Mouse (Mus musculus) embryo, embryonic 11.5 days (tissue): ENCODE measurements around the gene Mtx1.
A peak's percentile ranks its signal among the peaks of the same experiment; 100 is the strongest.
"Not testable (repeated sequence)": the region's sequence is repeated elsewhere in the genome, so short reads cannot be mapped to it uniquely, and the experiment has no call there.

ENCODE experiments used
- DNase-seq: peaks from one replicate; pipeline ENCODE4 v3.0.0-alpha.2; 2012; ENCODE audit warnings: low read depth, low spot score

Gene Mtx1

DNA sequence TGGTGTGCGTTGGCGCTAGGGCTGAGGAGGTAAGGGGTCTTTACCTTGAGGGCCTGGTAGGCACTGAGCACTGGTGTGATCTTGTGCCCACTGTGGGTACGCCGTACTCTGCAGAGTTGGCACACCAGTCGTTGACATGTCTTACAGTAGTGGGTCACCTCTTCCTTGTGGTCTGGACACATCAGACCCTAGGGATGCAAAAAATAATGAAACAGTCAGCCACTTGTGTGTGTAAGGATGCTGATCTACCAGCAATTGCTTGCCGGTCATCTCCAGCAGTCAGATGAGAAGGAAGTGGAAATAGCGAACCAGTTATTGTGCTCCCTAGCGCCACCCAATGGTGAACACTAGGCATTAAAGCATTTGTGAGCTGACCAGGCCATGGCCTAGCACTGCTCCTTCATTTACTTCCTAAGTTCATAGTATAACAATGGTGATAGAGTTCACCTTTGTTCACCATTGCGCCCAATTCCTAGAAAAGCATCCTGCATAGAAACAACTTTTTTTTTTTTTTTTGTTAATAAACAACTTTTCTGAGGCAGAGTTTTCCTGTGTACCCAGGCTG lies 15.5 kb upstream of the Mtx1 start:
- no peak for DNase-seq

- no peak for DNase-seq
These were observed 11.6 kb upstream of the Mtx1 start for GRCm38 (mm10) chr3:89238494-89238893.

GRCm38 (mm10) chr3:89237682-89238081 lies 10.8 kb upstream of the Mtx1 start:
- DNase-seq: no peak

- DNase-seq: no peak
These were observed 9.6 kb upstream of the Mtx1 start for GRCm38 (mm10) chr3:89236516-89236915.

- DNase-seq: no peak
These were observed 6.7 kb upstream of the Mtx1 start for GRCm38 (mm10) chr3:89233562-89234110.

- no peak for DNase-seq
These were observed 5.7 kb upstream of the Mtx1 start for GRCm38 (mm10) chr3:89232614-89233013.

DNA sequence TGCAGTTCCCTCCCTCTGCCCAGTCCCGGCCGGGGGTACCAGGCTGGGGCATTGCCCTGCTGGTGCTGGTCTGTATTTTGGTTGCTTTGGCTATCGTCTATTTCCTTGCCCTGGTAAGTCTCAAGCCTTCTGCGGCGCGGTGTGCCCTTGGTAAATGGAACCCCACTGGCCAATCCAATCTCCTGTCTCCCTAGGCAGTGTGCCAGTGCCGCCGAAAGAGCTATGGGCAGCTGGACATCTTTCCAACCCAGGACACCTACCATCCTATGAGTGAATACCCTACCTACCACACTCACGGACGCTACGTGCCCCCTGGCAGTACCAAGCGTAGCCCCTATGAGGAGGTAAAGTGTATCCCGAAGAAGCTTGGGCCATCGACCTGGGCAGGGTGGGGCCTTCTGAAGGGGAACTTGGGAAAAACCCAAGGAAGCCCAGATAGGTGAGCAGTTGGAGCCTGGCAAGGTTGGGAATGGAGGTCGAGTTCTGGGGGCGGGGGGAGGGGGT lies 4.9 kb upstream of the Mtx1 start:
- no peak for DNase-seq

- DNase-seq: no peak
These were observed 4.5 kb upstream of the Mtx1 start for GRCm38 (mm10) chr3:89231345-89231744.

- no peak for DNase-seq
These were observed 3.7 kb upstream of the Mtx1 start for GRCm38 (mm10) chr3:89230561-89230960.

DNA sequence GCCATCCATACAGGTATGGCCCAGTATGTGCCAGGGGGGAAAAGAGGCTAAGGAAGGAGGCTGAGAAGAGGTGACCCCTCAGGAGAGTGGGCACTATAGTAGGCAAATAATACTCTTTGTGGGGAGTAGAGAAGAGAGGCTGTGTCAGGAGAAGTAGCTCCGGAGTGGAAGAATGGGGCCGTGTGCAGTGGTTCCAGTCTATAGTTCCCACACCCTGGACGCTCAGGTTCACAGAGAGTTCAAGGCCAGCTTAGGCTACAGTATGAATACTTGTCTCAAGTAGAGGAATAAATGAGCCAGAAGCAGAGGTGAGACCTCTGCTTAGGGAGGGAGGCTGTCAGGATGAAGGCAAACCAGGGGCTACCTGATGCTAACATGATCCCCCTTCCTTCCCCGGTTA lies 2.4 kb upstream of the Mtx1 start:
- no peak for DNase-seq

DNA sequence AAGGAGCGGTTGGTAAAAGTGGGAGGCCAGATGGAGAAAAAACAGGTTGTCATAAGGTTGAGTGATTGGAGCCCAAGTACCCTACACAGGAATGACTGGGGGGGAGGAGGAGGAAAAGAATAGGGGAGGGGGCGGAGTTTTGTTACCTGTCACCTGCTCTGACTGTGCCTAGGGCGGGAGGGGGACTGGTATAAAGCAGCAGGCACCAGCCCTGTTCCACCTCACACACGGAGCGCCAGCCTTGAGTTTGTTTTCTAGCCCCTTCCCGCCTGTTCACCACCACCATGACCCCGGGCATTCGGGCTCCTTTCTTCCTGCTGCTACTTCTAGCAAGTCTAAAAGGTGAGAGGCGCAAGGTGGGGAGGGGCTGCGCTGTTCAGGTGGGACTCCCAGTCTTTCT lies 1.9 kb upstream of the Mtx1 start, which contains the start of gene Muc1:
TSS of gene Muc1 (plus strand) at position 222 of the 400 bp plus-strand sequence.
- no peak for DNase-seq

DNA sequence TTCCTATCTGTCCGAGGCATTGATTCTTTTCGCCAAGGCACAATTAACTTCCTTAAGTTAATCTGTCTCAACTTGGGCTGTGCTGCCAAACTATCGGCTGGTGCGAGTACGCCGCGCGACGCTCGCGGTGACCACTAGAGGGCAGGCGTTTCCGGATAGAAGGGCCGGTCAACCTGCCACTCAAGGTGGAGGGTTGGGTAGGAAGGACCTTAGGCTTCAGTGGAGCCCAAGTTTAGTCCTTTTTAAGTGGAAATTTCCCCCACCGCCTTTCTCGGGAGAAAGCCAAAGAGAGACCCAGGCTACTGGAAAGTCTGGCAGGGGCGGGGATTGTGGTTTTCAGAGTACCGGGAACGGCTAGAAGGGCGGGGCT lies 1.3 kb upstream of the Mtx1 start:
- no peak for DNase-seq

- peak; percentile 84 for DNase-seq
These were observed 655 bp upstream of the Mtx1 start for GRCm38 (mm10) chr3:89227307-89228179.

DNA sequence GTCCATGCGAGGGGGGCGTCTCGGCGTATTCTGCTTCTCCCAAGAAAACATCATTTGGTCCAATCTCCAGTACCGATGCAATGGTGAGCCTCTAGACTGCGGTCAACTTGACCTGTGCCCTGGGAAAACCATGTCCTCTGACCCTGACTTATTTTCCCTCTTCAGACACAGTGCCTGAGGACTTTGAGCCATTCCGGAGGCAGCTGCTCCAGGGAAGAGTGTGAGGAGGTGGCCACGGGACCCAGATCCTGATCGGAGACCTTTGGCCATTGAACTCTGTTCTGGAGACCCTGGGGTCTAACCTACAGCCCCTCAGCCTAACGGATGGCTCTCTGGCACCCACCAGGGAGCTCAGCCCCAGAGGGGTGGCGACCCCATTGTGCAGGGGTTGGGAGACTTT lies 527 bp downstream of the Mtx1 start:
- DNase-seq: no peak

DNA sequence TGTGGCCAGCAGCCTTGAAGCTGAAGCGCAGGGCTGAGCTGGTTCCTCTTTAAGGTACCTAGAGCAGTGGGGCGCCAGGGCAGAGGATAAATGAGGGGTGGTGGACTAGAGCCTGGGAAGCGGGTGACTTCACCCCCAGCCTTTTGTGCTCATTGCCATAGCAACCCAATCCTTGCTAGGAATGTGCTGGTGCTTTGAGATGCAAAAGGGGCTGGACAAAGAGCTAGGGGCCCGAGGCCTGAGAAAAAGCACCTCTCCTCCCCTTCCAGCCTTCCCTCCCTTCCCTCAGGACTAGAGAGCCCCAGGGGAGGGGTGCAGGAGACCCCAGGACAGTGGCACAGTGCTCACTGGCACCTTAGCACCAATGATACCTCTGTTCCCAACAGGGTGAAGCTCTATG lies 970 bp downstream of the Mtx1 start:
- no peak for DNase-seq

GRCm38 (mm10) chr3:89225321-89225815 lies 1.5 kb downstream of the Mtx1 start:
- DNase-seq: no peak

GRCm38 (mm10) chr3:89224796-89225195 lies 2.1 kb downstream of the Mtx1 start:
- DNase-seq: no peak

DNA sequence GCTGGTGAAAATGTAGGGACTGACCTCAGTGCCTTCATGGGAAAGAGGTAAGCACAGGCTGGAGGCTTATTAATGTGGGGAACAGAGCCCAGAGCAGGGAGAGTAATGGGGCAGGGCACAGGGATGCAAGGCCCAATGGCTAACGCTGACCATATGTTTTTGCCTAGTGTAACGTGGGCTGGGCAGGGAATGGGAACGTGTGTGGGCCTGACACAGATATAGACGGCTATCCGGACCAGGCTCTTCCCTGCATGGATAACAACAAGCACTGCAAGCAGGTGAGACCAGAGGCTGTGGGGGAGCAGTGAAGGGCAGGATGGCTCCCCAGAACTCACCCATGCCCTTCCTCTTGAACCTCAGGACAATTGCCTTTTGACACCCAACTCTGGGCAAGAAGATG lies 5.7 kb downstream of the Mtx1 start:
- DNase-seq: no peak

DNA sequence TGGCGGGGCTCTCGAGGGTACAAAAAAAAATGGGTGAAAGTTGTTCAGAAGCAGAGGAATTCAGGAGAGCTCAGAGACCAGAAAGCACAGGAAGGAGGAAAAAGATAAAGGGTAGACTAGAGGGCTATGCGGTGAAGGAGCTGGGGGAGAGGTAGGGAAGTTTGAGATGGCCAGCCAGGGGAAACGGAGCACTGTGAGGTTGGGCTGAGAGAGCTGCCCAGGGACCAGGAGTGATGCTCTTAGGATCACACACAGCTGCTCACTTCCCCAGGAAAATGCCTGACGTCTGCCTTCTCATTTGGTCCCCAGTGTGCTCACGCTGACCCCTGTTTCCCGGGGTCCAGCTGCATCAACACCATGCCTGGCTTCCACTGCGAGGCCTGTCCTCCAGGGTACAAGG lies 7.3 kb downstream of the Mtx1 start:
- no peak for DNase-seq

GRCm38 (mm10) chr3:89218271-89218670 lies 8.6 kb downstream of the Mtx1 start:
- DNase-seq: no peak

DNA sequence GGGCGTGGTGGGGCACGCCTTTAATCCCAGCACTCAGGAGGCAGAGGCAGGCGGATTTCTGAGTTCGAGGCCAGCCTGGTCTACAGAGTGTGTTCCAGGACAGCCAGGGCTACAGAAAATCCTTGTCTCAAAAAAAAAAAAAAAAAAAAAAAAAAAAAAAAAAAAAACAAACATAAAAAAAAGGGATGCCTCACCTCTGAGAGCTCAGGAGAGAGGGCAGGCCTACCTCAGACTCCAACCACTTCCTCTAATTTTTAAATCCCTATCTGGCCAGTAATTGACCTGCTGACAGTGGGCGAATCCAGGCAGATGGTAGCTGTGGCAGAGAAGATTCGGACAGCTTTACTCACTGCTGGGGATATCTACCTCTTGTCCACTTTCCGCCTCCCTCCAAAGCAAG lies 10.5 kb downstream of the Mtx1 start:
- not testable (repeated sequence) for DNase-seq

- DNase-seq: peak; percentile 84
These were observed 11.0 kb downstream of the Mtx1 start for GRCm38 (mm10) chr3:89215853-89216252.
